Mouse (Mus musculus): ENCODE results near the gene Tcf7l2. TPM values are rescaled to one million over a fixed set of nuclear protein-coding genes. Genes with fewer than 3 reads are reported as not detected.

Tcf7l2 gene
- polyA plus RNA-seq (2015; fragmentation: Illumina TruSeq; extraction: RNeasy Lipid Tissue Mini Kit (QIAGEN cat#74804); ENCODE audit: insufficient read depth, low read depth, low replicate concordance): 3.5 TPM

DNA sequence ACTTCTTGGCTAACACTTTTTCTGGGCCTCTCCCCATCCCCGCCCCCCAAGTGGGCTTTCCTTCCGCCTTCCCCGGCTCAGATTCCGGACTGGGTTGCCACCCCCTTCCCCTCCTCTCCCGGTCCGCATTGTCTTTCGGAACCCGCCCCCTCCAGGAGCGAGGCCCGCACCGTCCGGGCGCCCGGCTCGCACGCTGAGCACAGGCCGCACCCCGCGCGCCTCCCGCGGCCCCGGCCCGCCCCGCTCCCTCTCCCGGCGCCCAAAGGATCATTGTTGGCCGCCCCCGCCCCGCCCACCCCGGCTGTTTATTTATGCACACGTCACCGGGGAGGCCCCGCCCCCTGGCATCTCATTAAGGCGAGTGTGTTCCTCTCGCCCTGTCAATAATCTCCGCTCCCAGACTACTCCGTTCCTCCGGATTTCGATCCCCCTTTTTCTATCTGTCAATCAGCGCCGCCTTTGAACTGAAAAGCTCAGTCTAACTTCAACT is at the start of gene Tcf7l2:
Tcf7l2 (plus strand) TSS at position 382 of the 490 bp plus-strand sequence.

